Mouse (Mus musculus): ENCODE data around the gene Rptor. TPM values are rescaled to one million over a fixed set of nuclear protein-coding genes. Genes with fewer than 3 reads are reported as not detected.

The Rptor gene
- polyA plus RNA-seq, 1 experiment: 34.4 TPM

- TF ChIP-seq CTCF (IDR thresholded peaks at IDR 0.05; ENCODE audit: borderline replicate concordance, extremely low read depth, insufficient read depth, insufficient read length): no peak
- no peak for TF ChIP-seq POLR2A (IDR thresholded peaks at IDR 0.05; ENCODE audit: borderline replicate concordance, extremely low read depth, insufficient read depth, insufficient read length, poor library complexity, severe bottlenecking)
- no peak for DNase-seq (ENCODE audit: low read depth)
Measured at GRCm38 (mm10) chr11:119572316-119573010, 30.2 kb upstream of the Rptor start.

- TF ChIP-seq POLR2A (IDR thresholded peaks at IDR 0.05; ENCODE audit: borderline replicate concordance, extremely low read depth, insufficient read depth, insufficient read length, poor library complexity, severe bottlenecking) (no peak), CTCF (IDR thresholded peaks at IDR 0.05; ENCODE audit: borderline replicate concordance, extremely low read depth, insufficient read depth, insufficient read length) (no peak)
- no peak for DNase-seq (ENCODE audit: low read depth)
Measured at GRCm38 (mm10) chr11:119576855-119577254, 25.9 kb upstream of the Rptor start.

GRCm38 (mm10) chr11:119577721-119578120, 25.0 kb upstream of the Rptor start:
- no peak for DNase-seq (ENCODE audit: low read depth)
- TF ChIP-seq CTCF (IDR thresholded peaks at IDR 0.05; ENCODE audit: borderline replicate concordance, extremely low read depth, insufficient read depth, insufficient read length) (no peak), POLR2A (IDR thresholded peaks at IDR 0.05; ENCODE audit: borderline replicate concordance, extremely low read depth, insufficient read depth, insufficient read length, poor library complexity, severe bottlenecking) (no peak)

- DNase-seq (ENCODE audit: low read depth): peak; percentile 27
Measured at GRCm38 (mm10) chr11:119586511-119586910, 16.2 kb upstream of the Rptor start.

GRCm38 (mm10) chr11:119587112-119587511, 15.6 kb upstream of the Rptor start:
- TF ChIP-seq CTCF (IDR thresholded peaks at IDR 0.05; ENCODE audit: borderline replicate concordance, extremely low read depth, insufficient read depth, insufficient read length) (no peak), POLR2A (IDR thresholded peaks at IDR 0.05; ENCODE audit: borderline replicate concordance, extremely low read depth, insufficient read depth, insufficient read length, poor library complexity, severe bottlenecking) (no peak)
- peak; percentile 40 for DNase-seq (ENCODE audit: low read depth)

More at GRCm38 (mm10) chr11:119586511-119586910, 16.2 kb upstream of the Rptor start:
- TF ChIP-seq POLR2A (IDR thresholded peaks at IDR 0.05; ENCODE audit: borderline replicate concordance, extremely low read depth, insufficient read depth, insufficient read length, poor library complexity, severe bottlenecking) (no peak), CTCF (IDR thresholded peaks at IDR 0.05; ENCODE audit: borderline replicate concordance, extremely low read depth, insufficient read depth, insufficient read length) (no peak)

GRCm38 (mm10) chr11:119589242-119589641, 13.5 kb upstream of the Rptor start:
- TF ChIP-seq POLR2A (IDR thresholded peaks at IDR 0.05; ENCODE audit: borderline replicate concordance, extremely low read depth, insufficient read depth, insufficient read length, poor library complexity, severe bottlenecking) (no peak), CTCF (IDR thresholded peaks at IDR 0.05; ENCODE audit: borderline replicate concordance, extremely low read depth, insufficient read depth, insufficient read length) (no peak)
- DNase-seq (ENCODE audit: low read depth): no peak

GRCm38 (mm10) chr11:119593966-119594365, 8.7 kb upstream of the Rptor start:
- no peak for DNase-seq (ENCODE audit: low read depth)
- no peak for TF ChIP-seq CTCF (IDR thresholded peaks at IDR 0.05; ENCODE audit: borderline replicate concordance, extremely low read depth, insufficient read depth, insufficient read length)
- TF ChIP-seq POLR2A (IDR thresholded peaks at IDR 0.05; ENCODE audit: borderline replicate concordance, extremely low read depth, insufficient read depth, insufficient read length, poor library complexity, severe bottlenecking): no peak

GRCm38 (mm10) chr11:119598856-119599255, 3.8 kb upstream of the Rptor start:
- TF ChIP-seq POLR2A (IDR thresholded peaks at IDR 0.05; ENCODE audit: borderline replicate concordance, extremely low read depth, insufficient read depth, insufficient read length, poor library complexity, severe bottlenecking) (no peak), CTCF (IDR thresholded peaks at IDR 0.05; ENCODE audit: borderline replicate concordance, extremely low read depth, insufficient read depth, insufficient read length) (no peak)
- no peak for DNase-seq (ENCODE audit: low read depth)

GRCm38 (mm10) chr11:119600286-119600685, 2.4 kb upstream of the Rptor start:
- no peak for DNase-seq (ENCODE audit: low read depth)
- TF ChIP-seq POLR2A (IDR thresholded peaks at IDR 0.05; ENCODE audit: borderline replicate concordance, extremely low read depth, insufficient read depth, insufficient read length, poor library complexity, severe bottlenecking) (no peak), CTCF (IDR thresholded peaks at IDR 0.05; ENCODE audit: borderline replicate concordance, extremely low read depth, insufficient read depth, insufficient read length) (0 out of 2 replicates have a peak, but pooled peaks have one; percentile 3)

GRCm38 (mm10) chr11:119602177-119602700, 466 bp upstream of the Rptor start:
- no peak for TF ChIP-seq POLR2A (IDR thresholded peaks at IDR 0.05; ENCODE audit: borderline replicate concordance, extremely low read depth, insufficient read depth, insufficient read length, poor library complexity, severe bottlenecking)
- TF ChIP-seq CTCF (IDR thresholded peaks at IDR 0.05; ENCODE audit: borderline replicate concordance, extremely low read depth, insufficient read depth, insufficient read length): no peak
- DNase-seq (ENCODE audit: low read depth): peak; percentile 51

- no peak for DNase-seq (ENCODE audit: low read depth)
- no peak for TF ChIP-seq CTCF (IDR thresholded peaks at IDR 0.05; ENCODE audit: borderline replicate concordance, extremely low read depth, insufficient read depth, insufficient read length)
- TF ChIP-seq POLR2A (IDR thresholded peaks at IDR 0.05; ENCODE audit: borderline replicate concordance, extremely low read depth, insufficient read depth, insufficient read length, poor library complexity, severe bottlenecking): no peak
Measured at GRCm38 (mm10) chr11:119603527-119603905, 811 bp downstream of the Rptor start.

- no peak for TF ChIP-seq CTCF (IDR thresholded peaks at IDR 0.05; ENCODE audit: borderline replicate concordance, extremely low read depth, insufficient read depth, insufficient read length)
- TF ChIP-seq POLR2A (IDR thresholded peaks at IDR 0.05; ENCODE audit: borderline replicate concordance, extremely low read depth, insufficient read depth, insufficient read length, poor library complexity, severe bottlenecking): no peak
- no peak for DNase-seq (ENCODE audit: low read depth)
Measured at GRCm38 (mm10) chr11:119607464-119607863, 4.8 kb downstream of the Rptor start.
